Mouse (Mus musculus): ENCODE measurements at regions not wholly inside any gene's neighbourhood (a gene's known extent, or its start where the extent isn't known, plus 50 kb on each side); places are given as distances from the start of the nearest gene placed in this dataset.
"Not testable (repeated sequence)": the region's sequence is repeated elsewhere in the genome, so short reads cannot be mapped to it uniquely, and the experiment has no call there.

DNA sequence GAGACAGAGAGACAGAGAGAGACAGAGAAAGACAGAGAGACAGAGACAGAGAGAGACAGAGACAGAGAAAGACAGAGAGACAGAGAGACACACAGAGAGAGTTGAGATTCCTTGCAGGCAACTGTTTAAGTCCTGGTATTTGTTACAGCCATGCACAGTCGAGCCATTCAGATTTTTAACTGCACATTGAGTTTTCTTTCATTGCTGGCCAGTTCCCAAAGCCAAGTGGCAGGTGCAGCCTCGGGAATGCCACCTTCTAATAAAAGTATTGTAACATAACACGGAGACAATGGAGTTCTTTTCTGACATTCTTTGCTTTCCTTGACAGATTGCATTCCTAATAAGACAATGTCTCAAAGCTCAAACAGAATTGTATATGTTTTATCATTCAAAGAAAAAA, 306.3 kb upstream of the Flrt2 start:
- DNase-seq (ENCODE audit: extremely low spot score) = no peak

DNA sequence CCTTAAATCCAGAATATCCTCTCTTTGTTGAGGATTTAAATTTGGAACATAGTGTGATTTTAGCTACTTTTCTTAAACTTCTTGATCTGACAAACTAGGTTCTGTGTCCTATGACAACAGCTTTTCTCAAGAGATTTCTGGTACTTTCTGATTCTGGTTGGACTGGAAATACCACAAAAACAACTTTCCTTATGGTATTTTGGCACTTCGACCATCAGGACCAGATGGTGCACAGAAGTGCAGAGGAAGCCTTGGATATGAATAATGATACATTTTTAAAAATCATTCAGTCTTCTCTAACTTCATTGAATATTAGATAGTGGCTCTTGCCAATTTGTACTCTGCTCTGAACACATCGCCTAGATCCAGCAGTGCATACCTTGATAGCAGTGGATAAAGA, 303.8 kb upstream of the Flrt2 start:
- no peak for DNase-seq (ENCODE audit: extremely low spot score)

DNA sequence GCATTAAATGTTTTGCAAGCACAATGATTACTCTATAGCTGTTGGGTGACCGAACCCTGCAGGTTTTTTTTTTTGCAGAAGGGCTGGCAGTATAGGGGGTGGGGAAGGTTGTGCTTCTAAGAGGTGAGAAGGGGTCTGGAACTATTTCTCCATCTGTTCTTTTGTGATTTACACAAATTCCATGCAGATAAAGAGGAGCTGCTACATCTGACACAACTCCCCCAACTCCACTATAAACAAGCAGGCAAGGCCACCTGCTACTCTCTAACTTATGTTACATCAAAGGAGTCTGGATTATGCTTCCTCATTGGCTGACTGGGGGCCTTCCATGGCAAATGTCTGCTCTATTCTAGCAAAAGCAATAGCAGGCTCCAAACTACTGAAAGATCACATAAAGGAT, 299.2 kb upstream of the Flrt2 start:
- DNase-seq (ENCODE audit: extremely low spot score) = no peak

DNA sequence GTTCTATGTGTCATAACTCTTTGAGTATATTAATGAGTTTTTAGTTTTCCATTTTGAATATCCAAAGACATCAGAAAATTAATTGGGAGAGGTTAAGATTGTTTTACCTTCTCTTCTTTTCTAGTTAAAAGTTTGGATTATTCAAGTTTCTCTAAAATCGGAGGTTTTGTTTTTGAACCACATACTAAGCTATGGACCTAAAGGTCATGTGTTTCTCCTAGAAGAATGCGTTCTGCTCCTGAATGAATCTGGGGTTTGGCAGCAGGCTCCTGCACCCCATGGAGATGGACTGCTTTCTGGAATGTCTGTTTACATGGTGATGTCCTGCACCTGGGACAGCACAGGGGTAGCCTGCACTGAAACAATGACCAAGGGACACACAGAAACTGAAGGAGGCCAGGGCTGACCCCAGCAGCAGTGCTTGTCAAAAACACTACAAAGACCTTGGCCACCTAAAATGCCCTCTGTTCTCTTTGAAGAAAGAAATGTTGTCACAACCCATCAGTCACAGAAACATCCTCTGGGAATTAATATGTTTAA, 297.0 kb upstream of the Flrt2 start:
- no peak for DNase-seq (ENCODE audit: extremely low spot score)

DNA sequence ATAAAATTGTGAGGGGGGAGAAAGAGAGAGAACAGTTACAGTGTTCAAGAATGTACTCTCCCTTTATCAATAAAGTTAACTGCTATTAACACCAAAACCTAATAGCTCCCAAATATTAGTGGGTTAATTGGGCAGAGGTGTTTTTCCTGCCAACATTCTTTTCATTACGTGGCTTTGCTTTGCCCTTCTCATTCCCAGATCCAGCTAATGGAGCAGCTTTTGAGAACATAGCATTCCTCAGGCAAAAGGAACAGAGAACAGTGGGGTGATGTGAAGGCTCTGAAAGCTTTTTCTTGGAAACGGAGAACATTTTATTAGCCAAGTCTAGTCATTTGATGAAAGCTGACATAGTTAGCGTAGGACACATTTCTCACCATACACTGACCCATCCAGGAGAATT, 271.2 kb upstream of the Flrt2 start:
- no peak for DNase-seq (ENCODE audit: extremely low spot score)

DNA sequence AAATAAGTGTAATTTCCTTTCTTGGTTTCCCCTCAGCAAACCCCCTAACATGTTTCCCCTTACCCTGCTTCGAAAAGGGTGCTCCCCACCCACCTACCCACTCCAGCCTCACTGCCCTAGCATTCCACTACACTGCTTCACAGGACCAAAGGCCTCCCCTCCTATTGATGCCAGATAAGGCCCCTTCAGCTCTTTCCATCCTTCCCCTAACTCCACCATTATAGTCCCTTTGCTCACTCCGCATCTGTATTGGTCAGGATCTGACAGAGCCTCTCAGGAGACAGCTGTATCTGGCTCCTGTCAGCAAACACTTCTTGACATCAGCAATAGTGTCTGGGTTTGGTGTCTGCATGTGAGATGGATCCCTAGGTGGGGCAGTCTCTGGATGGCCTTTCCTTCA, 267.3 kb upstream of the Flrt2 start:
- no peak for DNase-seq (ENCODE audit: extremely low spot score)

DNA sequence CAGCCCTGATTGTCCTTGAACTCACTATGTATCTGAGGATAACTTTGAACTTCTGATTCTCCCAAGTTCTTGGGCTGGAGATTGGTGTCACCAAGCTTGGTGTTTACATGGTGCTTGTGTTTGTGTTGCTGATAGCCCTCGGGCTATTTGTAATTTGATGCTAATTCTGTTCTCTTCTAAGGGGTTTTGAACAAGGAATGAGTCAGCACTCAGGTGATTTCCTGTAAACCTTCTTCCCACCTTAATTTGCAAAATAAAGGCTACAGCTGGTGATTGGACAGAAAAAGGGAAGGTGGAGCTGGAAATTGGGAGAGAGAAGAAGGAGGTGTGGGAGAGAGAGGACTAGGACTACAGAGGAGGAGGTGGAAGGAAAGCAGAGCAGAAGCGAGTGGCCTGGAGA, 254.8 kb upstream of the Flrt2 start:
- no peak for DNase-seq (ENCODE audit: extremely low spot score)

DNA sequence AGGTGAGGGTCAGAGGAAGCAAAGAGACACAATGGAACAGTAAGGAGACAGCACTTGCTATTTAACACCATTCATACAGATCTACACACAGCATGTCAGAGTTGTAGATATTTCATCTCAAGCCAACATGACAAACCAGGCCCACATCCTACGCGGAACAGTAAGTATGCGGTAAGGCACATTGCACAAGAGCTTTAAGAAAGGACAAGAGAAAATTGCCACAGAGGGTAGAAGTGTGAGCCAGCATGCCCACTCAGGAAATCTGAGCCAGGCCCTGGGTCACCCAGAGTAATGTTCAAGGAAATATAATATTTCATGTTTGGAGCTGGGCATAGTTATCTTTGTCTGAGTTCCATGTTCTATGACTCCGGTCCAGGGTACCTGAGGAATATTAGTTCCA, 234.5 kb upstream of the Flrt2 start:
- DNase-seq (ENCODE audit: extremely low spot score) = no peak

DNA sequence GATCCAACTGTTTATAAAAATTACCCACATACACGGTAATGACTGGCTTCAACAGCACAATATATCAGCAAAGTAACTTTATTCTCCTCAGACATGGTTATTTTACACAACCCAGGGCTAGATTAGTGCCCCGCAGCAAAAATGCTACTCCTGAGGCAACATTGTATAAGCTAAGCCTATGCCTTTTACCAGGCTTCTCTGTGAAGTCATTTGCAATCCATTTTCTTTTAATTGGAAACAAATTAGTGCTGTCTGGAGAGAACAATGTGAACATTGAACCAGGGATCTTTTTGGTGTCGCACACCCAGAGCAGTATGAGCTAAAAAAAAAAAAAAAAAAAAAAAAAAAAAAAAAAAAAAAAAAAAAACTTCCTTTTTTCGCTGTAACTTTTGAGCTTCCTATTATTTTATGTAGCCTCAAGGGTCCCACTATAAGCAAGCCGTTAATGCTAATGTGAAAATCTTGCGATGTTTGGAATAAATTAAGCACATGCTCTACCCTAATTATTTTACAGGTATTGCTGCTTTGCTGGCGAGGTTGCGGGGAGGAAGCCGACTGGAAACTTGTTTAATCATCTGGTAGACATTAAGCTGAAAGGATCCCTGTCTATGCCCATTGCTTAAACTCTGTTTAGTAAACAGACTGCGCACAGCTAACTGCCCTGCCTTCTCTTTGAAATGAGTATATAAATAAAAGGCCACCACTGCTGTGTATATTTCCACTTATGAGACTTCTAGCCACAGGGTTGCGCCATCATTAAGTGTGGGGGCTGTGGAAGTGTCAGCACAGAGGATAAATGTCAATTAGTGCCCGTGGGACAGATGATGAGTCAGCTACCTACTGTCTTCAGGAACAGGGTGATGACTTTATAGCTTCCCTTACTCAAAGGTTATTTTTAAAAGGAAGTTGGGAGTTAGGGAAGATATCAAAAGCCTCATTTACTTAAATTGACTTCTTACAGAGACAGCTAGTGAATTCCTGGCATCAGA, 225.2 kb upstream of the Flrt2 start:
- peak; percentile 28 for DNase-seq (ENCODE audit: extremely low spot score)

DNA sequence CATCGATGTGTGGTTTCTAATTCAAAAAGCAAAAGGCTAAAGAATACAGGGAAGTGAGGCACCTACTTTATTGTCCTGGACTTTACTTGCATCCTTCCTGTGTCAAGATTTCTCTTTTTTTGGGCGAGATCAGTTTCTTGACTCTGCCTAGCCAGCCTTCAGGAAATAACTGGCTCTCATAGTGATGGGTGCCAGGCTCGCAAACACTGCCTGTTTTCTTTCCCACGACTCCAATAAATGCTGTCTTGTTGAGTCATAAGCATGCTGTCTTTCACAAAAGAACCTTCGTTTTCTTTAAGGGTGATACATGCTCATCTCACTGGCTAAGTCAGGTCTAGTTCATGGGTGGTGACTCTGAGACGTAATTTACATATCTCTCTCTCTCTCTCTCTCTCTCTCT, 222.1 kb upstream of the Flrt2 start:
- no peak for DNase-seq (ENCODE audit: extremely low spot score)

DNA sequence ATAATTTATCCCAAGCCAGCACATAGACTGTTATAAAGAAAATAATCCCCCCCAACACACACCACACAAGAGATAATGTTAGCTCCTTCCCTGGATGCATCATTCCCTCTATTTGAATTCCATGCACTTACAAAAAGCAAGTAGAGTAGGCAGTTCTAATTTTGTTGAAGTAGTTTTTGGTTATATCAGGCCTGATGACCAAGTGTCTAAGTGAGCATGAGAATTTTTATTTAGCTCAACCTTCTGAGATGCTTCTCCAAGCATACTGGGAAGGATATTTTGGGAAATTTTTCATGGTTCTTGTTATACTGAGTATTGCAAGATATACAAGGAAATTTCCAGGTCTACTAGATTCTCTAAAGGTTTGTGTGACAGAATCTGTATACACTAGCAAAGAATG, 205.5 kb upstream of the Flrt2 start:
- DNase-seq (ENCODE audit: extremely low spot score) = no peak

DNA sequence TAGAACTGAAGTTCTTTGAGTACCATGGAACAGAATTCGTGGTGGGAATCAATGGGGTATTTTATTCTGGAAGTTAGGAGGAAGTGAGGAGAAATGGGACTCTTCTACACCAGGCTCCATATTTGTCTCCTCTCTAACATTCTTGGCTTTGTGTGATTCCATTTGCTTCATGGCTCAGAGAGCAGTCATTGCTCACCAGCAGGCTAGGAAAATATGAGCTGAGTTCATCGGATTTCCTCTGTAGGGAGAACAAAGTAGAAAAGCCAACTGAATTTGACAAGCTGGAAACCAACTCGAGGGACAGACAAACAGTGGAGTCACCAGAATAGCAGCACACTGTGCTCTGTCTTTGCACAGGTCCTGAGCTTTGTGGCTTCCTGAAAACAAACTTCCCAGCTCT, 203.7 kb upstream of the Flrt2 start:
- no peak for DNase-seq (ENCODE audit: extremely low spot score)

DNA sequence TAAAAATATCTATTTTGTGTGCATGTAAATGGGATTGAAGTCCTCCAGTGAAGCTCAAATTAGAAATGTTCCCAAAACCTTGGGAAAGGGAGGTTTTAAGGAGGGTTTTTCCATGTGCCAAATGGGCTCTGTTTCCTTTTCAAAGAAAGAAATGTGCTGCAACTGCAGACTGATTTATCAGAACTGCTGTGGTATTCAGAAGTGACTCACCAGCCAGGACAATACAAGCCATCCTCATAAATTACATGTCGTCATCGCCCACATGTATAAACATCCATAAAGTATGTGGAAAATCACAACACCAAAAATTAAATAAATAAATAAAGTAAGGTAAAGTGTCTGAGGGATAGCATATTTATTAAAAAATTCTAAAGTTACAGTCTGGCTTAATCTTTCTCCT, 202.7 kb upstream of the Flrt2 start:
- DNase-seq (ENCODE audit: extremely low spot score) = no peak

DNA sequence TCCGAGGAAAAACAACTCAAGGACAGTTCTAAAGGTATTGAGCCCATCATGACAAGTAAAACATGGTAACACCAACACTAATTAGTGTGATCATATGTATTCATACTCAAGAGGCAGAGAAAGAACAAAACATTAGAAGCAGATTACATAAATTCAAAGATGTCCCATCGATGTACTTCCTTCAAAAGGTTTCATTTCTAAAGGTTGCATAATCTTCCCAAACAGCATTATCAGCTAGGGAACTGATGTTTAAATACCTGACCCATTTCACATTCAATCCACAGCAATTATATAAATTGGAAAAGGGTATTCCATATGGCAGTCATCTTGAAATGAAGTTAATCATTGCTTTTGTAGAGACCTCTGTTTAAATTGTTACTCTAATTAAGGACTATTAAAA, 202.2 kb upstream of the Flrt2 start:
- DNase-seq (ENCODE audit: extremely low spot score) = no peak

DNA sequence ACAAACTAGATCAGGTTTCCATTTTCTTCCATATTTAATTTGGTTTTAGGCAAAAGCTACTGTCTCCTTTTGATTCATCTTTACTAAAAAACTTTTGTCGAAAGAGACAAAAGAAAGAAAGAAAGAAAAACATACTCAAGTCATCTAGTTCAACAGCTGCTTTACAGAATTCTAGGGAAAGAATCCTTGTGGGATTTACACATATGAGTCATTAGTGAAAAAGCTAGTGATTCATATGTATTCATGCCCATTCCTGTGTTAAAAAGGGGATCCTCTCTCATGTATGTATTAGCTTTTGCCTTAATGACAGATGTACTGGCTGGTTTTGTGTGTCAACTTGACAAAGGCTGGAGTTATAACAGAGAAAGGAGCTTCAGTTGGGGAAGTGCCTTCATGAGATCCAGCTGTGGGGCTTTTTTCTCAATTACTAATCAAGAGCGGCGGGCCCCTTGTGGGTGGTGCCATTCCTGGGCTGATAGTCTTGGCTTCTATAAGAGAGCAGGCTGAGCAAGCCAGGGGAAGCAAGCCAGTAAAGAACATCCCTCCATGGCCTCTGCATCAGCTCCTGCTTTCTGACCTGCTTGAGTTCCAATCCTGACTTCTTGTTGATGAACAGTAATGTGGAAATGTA, 200.1 kb upstream of the Flrt2 start:
- not testable (repeated sequence) for DNase-seq (ENCODE audit: extremely low spot score)

DNA sequence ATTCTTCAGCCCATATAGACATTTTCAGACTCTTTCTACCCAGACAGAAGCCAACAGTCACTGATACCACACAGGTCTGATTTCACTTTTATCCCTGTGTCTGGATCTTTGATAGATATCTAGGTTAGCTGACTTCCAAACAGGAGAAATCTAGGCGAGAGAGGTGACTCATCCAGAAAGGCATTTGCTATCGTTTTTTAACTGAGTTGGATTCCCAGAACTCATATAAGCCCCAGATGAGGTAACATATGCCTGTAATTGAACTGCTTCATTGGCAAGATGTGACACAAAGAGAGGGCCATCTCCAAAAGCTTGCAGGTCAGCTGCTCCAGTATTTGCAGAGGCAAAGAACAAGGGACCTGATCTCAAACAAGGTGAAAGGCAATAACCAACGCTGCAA, 190.6 kb upstream of the Flrt2 start:
- no peak for DNase-seq (ENCODE audit: extremely low spot score)

DNA sequence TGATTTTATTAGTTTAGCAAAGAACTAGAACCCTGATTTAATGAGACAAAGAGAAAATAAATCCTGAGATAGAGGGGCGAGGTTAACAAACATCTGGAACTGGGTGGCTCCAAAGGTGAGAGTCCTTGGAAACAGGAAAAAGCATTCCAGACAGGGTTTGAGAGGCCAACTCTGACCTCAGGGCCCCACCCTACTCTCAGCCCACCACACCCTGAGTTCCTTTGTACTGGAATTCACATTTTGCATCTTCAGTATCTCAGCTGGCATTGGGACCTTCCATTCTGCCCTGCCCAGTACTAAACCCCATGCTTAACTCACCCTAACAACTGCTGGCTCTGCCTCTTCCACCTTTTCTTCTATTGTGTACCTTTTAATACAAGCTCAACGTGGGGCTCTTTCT, 172.0 kb upstream of the Flrt2 start:
- no peak for DNase-seq (ENCODE audit: extremely low spot score)

DNA sequence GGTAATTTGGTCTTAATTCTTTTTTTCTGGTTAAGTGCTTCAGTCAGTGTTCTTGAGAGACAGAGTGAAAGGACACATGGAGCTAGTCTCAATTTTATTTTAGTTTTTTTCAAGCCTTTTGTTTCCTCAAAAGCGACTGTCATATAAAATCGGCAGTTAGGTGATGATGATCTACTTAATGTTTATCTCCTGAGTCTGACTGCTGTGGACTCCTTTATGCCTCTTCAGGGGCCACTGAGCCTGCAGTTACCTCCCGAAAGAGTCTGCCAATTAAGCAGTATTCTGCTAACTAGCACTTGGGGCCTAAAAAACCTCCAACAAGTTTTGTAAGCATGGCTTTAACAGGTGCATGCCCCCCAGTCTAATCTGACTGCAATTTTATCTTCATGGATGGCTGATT, 170.0 kb upstream of the Flrt2 start:
- no peak for DNase-seq (ENCODE audit: extremely low spot score)

DNA sequence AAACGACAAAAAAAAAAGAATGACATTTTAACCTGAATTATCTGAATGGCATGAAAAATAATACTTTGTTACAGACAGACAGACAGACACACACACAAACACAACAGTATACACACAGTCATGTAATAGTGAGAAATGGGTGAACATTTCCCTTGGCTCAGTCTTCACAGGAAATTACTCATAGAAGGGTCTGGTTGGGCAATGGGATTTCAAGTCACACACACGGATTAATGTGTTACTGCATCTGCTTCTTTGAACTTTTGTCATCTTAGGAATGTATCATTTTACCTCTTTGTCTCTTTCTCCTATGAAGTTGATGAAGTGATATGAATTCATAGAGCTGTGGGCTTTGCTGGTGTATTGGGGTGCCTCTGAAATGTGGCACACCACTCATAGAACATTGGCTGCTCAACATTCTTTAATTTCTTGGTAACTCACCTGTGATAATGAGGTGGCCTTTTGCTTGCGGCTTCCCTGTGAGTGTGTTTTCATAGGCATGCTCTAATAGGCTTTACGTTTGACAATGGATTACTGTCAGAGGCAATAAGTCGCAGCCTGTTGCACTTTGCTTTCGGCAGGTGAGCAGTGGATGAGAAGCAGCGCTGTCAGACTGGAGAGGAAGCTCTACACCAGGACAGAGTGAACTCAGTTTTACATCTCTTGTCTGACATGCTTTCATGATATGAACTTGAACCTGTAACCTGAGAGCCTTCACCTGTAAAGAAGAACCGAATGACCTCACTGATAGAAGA, 158.0 kb upstream of the Flrt2 start:
- DNase-seq (ENCODE audit: extremely low spot score) = no peak

DNA sequence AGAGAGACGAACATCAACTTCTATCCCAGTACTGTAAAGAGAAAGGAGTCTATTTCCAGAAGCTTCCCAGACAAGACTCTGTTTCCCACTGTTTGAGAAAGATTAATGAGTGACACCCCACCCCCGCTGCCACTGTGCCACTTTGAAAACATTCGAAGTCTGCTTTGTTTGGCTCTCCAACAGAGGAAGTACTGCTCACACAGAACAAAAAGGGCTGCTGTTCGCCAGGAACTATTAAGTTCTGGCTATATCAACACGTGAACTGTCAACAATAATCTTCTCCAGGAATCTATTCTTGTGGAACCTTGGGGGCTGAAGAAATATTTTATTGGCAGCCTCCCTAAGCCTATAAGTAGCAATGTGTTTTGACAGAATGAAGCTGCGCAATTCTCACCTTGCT, 144.7 kb upstream of the Flrt2 start:
- peak; percentile 25 for DNase-seq (ENCODE audit: extremely low spot score)

DNA sequence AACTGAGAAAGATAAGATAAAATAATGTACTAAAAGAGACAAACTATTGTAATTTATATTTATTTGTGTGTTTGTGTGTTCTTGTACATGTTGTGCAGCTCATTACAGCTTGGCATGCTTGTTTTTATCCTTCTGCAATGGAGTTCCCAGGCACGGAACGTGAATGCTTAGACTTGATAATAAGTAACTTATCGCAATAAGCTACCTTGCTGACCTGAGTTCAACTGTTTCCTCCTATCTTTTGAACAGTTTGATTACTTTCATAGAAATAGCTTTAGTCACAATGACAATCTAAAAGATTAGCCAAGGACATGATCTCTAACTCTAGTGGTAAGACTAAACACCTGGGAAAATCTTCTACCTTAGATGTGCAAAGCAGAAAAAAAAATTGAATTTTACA, 138.9 kb upstream of the Flrt2 start:
- DNase-seq (ENCODE audit: extremely low spot score) = no peak

DNA sequence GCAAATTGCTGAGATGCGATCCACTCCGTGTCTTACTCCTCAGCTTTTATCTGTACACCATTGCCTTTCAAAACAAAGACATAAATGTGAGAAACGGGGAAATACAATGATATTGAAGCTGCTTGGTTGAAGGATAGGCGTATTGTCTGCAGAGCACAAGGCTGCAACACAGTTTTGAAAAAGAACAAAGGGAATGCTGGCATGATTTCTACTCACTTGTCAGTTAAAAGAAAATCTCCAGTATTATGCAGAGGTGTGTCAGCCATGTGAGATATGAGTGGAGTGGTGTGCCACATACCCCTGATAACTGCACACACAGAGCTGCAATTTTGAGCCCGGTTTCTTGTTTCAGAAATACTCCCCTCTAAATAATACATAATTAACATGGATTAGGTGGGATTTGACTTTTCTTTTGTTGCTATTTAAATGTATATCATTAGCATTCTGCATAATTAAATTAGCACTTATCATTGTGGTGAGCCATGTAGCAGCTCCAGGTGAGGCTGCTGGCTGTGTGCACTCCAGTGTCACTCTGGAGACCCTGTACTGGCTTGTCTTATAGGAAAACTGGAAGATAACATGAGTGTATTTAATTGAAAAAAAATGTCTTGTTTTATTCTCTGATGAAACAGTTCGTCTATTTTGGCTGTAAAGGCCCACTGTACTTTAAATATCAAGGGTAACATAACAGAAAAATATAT, 133.2 kb upstream of the Flrt2 start:
- no peak for DNase-seq (ENCODE audit: extremely low spot score)
